Mouse (Mus musculus): ENCODE data around the gene Plekhb1. TPM values are rescaled to one million over a fixed set of nuclear protein-coding genes. Genes with fewer than 3 reads are reported as not detected.

Gene Plekhb1
- polyA plus RNA-seq (2012; rRNA removed), result 34.6 and 43.4 TPM in 2 replicates

GRCm38 (mm10) chr7:100662231-100662630 is at the start of gene Plekhb1:
Gene Plekhb1, minus strand, starts transcription at chr7:100662414.

GRCm38 (mm10) chr7:100706143-100706841 is 44.1 kb upstream of the Plekhb1 start, which contains the start of gene Fam168a:
Gene Fam168a, plus strand, starts transcription at chr7:100706635.

GRCm38 (mm10) chr7:100608130-100608741 is 54.0 kb downstream of the Plekhb1 start, which contains the start of gene Mrpl48:
Gene Mrpl48, minus strand, starts transcription at chr7:100608301.

GRCm38 (mm10) chr7:100607214-100608129 is 54.7 kb downstream of the Plekhb1 start, which contains the start of gene Rab6a:
Gene Rab6a, plus strand, starts transcription at chr7:100607410.

Other genes starting within 250 kb of the Plekhb1 start
- gene Ucp3, start 189.4 kb downstream of the Plekhb1 start, polyA plus RNA-seq (2012; rRNA removed), result 0.22 and 0.38 TPM in 2 replicates
- gene Ucp2, start 169.1 kb downstream of the Plekhb1 start, polyA plus RNA-seq (2012; rRNA removed), result 1,003 and 1,075 TPM in 2 replicates
- gene Dnajb13, start 147.5 kb downstream of the Plekhb1 start, polyA plus RNA-seq (2012; rRNA removed), result 0.08 and 0.14 TPM in 2 replicates
- gene Coa4, start 125.3 kb downstream of the Plekhb1 start, polyA plus RNA-seq (2012; rRNA removed), result 20.7 and 22.8 TPM in 2 replicates
- gene Rab6a, start 55.0 kb downstream of the Plekhb1 start, polyA plus RNA-seq (2012; rRNA removed), result 51.5 and 58.8 TPM in 2 replicates
- 5.0 and 6.0 TPM in 2 replicates for gene Mrpl48, start 54.1 kb downstream of the Plekhb1 start, polyA plus RNA-seq (2012; rRNA removed)
- gene Fam168a, start 44.2 kb upstream of the Plekhb1 start, polyA plus RNA-seq (2012; rRNA removed), result 54.0 and 59.4 TPM in 2 replicates
- gene Relt, start 201.0 kb upstream of the Plekhb1 start, polyA plus RNA-seq (2012; rRNA removed), result 4.5 and 4.7 TPM in 2 replicates